11 mouse cellular contexts compared by ENCODE assay signal in genomic region chr6:57582356-57582755, GRCm38 (mm10). TPM values are rescaled to one million over a fixed set of nuclear protein-coding genes. Genes with fewer than 3 reads are reported as not detected.
DNase-seq lines count a peak whose midpoint lies in the region; ATAC-seq and TF ChIP-seq lines count a peak whose summit lies in the region.
"Had no signal": no experiment of that assay in that cellular context is flagged by ENCODE, and none has a peak within 500 bp of the region (broad histone marks: within the 10 kb centered on the region; RNA-seq: fewer than 3 reads in every experiment).

No protein-coding gene starts in this region.

- no peaks in the 10 kb centered on the region for H3K9me3 ChIP-seq in forebrain, embryonic 10.5 days
- H3K9me3 ChIP-seq: heart, embryonic 13.5 days; neural tube, embryonic 13.5 days had no signal

- no peaks in the 10 kb centered on the region for H3K4me1 ChIP-seq in kidney, adult 2 months (ENCODE audit: control insufficient read depth, insufficient read depth, low read length)
- peaks cover 12% of the 10 kb centered on the region for H3K4me1 ChIP-seq in forebrain, embryonic 10.5 days

- H3K27ac ChIP-seq in kidney, adult 2 months (ENCODE audit: insufficient read depth, low read depth, low read length): no peak overlapping the region
- no peak overlapping the region for H3K27ac ChIP-seq in forebrain, embryonic 10.5 days
- H3K27ac ChIP-seq: heart, embryonic 13.5 days; neural tube, embryonic 13.5 days had no signal

- ATAC-seq in granulocyte monocyte progenitor cell, adult 5-6 weeks (replicated peaks; ENCODE audit: poor library complexity, severe bottlenecking): 0 out of 2 replicates have a peak, but pooled peaks have one; percentile 19

- no peaks in the 10 kb centered on the region for H3K36me3 ChIP-seq in kidney, adult 2 months (ENCODE audit: control insufficient read depth, insufficient read depth, low read length)
- H3K36me3 ChIP-seq in myocyte (ENCODE audit: control insufficient read depth, insufficient read depth): no peaks in the 10 kb centered on the region
- H3K36me3 ChIP-seq in forebrain, embryonic 10.5 days (replicated peaks): no peaks in the 10 kb centered on the region
- H3K36me3 ChIP-seq: neural tube, embryonic 13.5 days had no signal

- peak; percentile 29 for DNase-seq in kidney, adult 2 months
- DNase-seq in kidney, postnatal 4 days: no peak
- peak; percentile 81 for DNase-seq in CD4-positive, CD25-positive, alpha-beta regulatory T cell, adult 2 months (ENCODE audit: low read depth, low spot score)
- DNase-seq in left cerebral cortex, postnatal 25 days (ENCODE audit: low spot score in 2 of 2): no peak
- no peak for DNase-seq in ovary, adult 18-20 months (ENCODE audit: low spot score)
- no peak for DNase-seq in forebrain, embryonic 10.5 days (ENCODE audit: extremely low spot score, low spot score)
- DNase-seq: adrenal gland, postnatal 10 days had no signal

- no peaks in the 10 kb centered on the region for H3K27me3 ChIP-seq in kidney, adult 2 months (replicated peaks; ENCODE audit: control insufficient read depth, insufficient read depth, low read length)
- no peaks in the 10 kb centered on the region for H3K27me3 ChIP-seq in myocyte (ENCODE audit: control insufficient read depth, insufficient read depth, insufficient read length)
- no peaks in the 10 kb centered on the region for H3K27me3 ChIP-seq in forebrain, embryonic 10.5 days (ENCODE audit: poor library complexity, severe bottlenecking)
- H3K27me3 ChIP-seq: heart, embryonic 13.5 days; neural tube, embryonic 13.5 days had no signal

- TF ChIP-seq CTCF in kidney, adult 2 months (conservative IDR thresholded peaks at IDR 0.05; ENCODE audit: insufficient read depth, insufficient read length, low read depth, low read length): no peak

- peak overlapping the region; percentile 38 for H3K4me2 ChIP-seq in myocyte (ENCODE audit: low read depth)
- H3K4me2 ChIP-seq: neural tube, embryonic 13.5 days had no signal

- no peak overlapping the region for H3ac ChIP-seq in myocyte (ENCODE audit: control insufficient read depth, insufficient read length)

- intact Hi-C loops in left cerebral cortex, postnatal 25 days (cut with DNase I): no loop called here

- H3K79me2 ChIP-seq in myocyte (ENCODE audit: control insufficient read depth, insufficient read depth): no peaks in the 10 kb centered on the region

- 64% methylated on average over 4 of the region's 4 CpGs for WGBS in kidney, adult 2 months
- WGBS in forebrain, embryonic 10.5 days: 85% methylated on average over 4 of the region's 4 CpGs

- H3K4me3 ChIP-seq in kidney, adult 2 months (ENCODE audit: insufficient read depth, low read depth, low read length): no peak overlapping the region
- H3K4me3 ChIP-seq in myocyte: no peak overlapping the region
- H3K4me3 ChIP-seq in forebrain, embryonic 10.5 days: no peak overlapping the region
- H3K4me3 ChIP-seq: neural tube, embryonic 13.5 days had no signal

- no peak for TF ChIP-seq POLR2A in kidney, adult 2 months (IDR thresholded peaks at IDR 0.05; ENCODE audit: low read depth, low read length)
- TF ChIP-seq POLR2A in myocyte (IDR thresholded peaks at IDR 0.05; ENCODE audit: insufficient read length, low read depth): no peak

TF ChIP-seq in myocyte, 11 proteins besides CTCF, POLR2A, EP300 and RAD21:
- TF ChIP-seq TCF12 (IDR thresholded peaks at IDR 0.05; ENCODE audit: insufficient read depth, poor library complexity, severe bottlenecking): no peak
- TF ChIP-seq REST (IDR thresholded peaks at IDR 0.05; ENCODE audit: insufficient read depth, insufficient read length): no peak
- no peak for TF ChIP-seq CEBPB (IDR thresholded peaks at IDR 0.05; ENCODE audit: insufficient read depth, poor library complexity, severe bottlenecking)
- no peak for TF ChIP-seq MAX (IDR thresholded peaks at IDR 0.05; ENCODE audit: low read depth)
- TF ChIP-seq MYOG (IDR thresholded peaks at IDR 0.05; ENCODE audit: control insufficient read depth in 1 of 3, insufficient read depth in 1 of 3, insufficient read length in 2 of 3, low read depth in 2 of 3): no peak
- no peak for TF ChIP-seq TCF3 (IDR thresholded peaks at IDR 0.05; ENCODE audit: insufficient read length, low read depth)
- no peak for TF ChIP-seq MYOD1 (IDR thresholded peaks at IDR 0.05; ENCODE audit: control insufficient read depth in 1 of 3, insufficient read length in 2 of 3, low read depth in 2 of 3)
- TF ChIP-seq E2F4 (IDR thresholded peaks at IDR 0.05; ENCODE audit: insufficient read depth): no peak
- no peak for TF ChIP-seq SRF (IDR thresholded peaks at IDR 0.05; ENCODE audit: control insufficient read depth, insufficient read length, low read depth)
TF ChIP-seq in myocyte: peak in this region for 0.

RNA-seq across cellular contexts. Expression of gene Herc6, which starts 1.6 kb away (rescaled TPM):
- 3.5 and 4.0 TPM in 2 replicates for polyA plus RNA-seq in kidney, adult 2 months (2012; rRNA removed)
- total RNA-seq in granulocyte monocyte progenitor cell, adult 5-6 weeks (2014; fragmentation: Nextera tagmentation): 16.1 and 22.0 TPM in 2 replicates
- total RNA-seq in granulocyte monocyte progenitor cell, adult 5-6 weeks (2017): 5.1 and 8.2 TPM in 2 replicates
- 0.44 TPM for polyA plus RNA-seq in myocyte (2012; fragmentation: generic; extraction: Trizol)
- 10 to 100 TPM in 1 of 2 experiments, 1 to 10 TPM in 1; 9.6 to 10.8 TPM for total RNA-seq in left cerebral cortex, postnatal 25 days (2021)
- polyA plus RNA-seq in forebrain, embryonic 10.5 days (2016; fragmentation: Nextera tagmentation; extraction: Ambion mirVana): 3.1 and 3.8 TPM in 2 replicates

RNA-seq across cellular contexts. Expression of gene Ppm1k, which starts 47.1 kb away (rescaled TPM):
- 3.2 and 6.2 TPM in 2 replicates for polyA plus RNA-seq in kidney, adult 2 months (2012; rRNA removed)
- 3.8 and 4.1 TPM in 2 replicates for total RNA-seq in granulocyte monocyte progenitor cell, adult 5-6 weeks (2014; fragmentation: Nextera tagmentation)
- total RNA-seq in granulocyte monocyte progenitor cell, adult 5-6 weeks (2017): 21.3 and 30.2 TPM in 2 replicates
- polyA plus RNA-seq in myocyte (2012; fragmentation: generic; extraction: Trizol): 0.47 TPM
- 10 to 100 TPM; 66.5 to 72.4 TPM for total RNA-seq in left cerebral cortex, postnatal 25 days (2021)
- polyA plus RNA-seq in forebrain, embryonic 10.5 days (2016; fragmentation: Nextera tagmentation; extraction: Ambion mirVana): 4.1 TPM in 2 replicates

Comparison
In these comparisons a context has a peak if more than half of its experiments do, and no peak if none do; other contexts are left out.
1. DNase-seq: peak in kidney, adult 2 months (single experiment) and CD4-positive, CD25-positive, alpha-beta regulatory T cell, adult 2 months (single experiment); none in kidney, postnatal 4 days (0 of 2), left cerebral cortex, postnatal 25 days (0 of 2), ovary, adult 18-20 months (single experiment) and forebrain, embryonic 10.5 days (single experiment).